Mouse (Mus musculus): ENCODE measurements around the gene Hrh3. TPM values are rescaled to one million over a fixed set of nuclear protein-coding genes. Genes with fewer than 3 reads are reported as not detected.
A peak's percentile ranks its signal among the peaks of the same experiment; 100 is the strongest.

Gene Hrh3
- 0.20 and 0.57 TPM in 2 replicates for polyA plus RNA-seq (2016; fragmentation: Nextera tagmentation; extraction: Ambion mirVana)

DNA sequence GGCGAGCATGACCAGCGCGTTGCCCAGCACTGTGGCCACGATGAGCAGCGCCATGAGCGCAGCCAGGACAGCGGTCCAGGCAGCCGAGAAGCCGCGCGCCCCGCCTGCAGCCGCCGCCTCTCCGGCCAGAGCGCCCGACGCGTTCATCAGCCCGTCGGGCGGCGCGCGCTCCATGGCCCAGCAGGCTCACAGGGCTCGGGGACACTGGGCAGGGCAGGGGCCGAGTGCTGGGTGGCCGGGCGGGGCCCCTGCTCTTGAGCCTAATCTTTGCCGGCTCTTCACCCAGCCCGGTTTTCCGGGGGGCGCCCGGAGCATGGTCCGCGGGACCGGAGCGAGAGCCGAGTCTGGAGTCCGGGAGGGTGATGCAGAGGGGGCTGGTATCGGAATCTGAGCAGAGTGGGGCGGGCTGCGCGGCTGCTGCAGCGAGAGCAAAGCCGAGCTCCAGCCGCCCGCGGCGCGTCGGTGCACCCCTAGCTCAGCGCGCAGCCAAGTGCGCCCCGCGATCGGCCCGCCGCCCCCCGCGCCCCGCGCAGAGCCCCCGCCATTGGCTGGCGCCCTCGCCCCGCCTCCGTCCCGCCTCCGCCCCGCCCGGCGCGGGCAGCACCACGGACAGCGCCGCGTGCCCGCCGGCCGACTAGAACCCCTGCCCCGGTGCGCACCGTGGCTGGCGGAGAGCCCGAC lies at the start of gene Hrh3:
Gene Hrh3, minus strand, starts transcription at position 511 of the 681 bp plus-strand sequence.
- Histone ChIP-seq H3K27me3 (peaks cover 72% of the 10 kb centered on the region), H3K4me1 (peaks cover 26% of the 10 kb centered on the region), H3K4me2 (replicated peaks) (peak within 1 kb of the TSS; percentile 99), H3K9me3 (no peaks in the 10 kb centered on the region), H3K9ac (0 out of 2 replicates have a peak within 1 kb of the TSS, but pooled peaks have one; percentile 25), H3K27ac (no peak within 1 kb of the TSS), H3K4me3 (peak within 1 kb of the TSS; percentile 50), H3K36me3 (no peaks in the 10 kb centered on the region)
- ATAC-seq (ENCODE audit: insufficient number of reproducible peaks, insufficient read depth, low FRiP score, low TSS enrichment): peak; percentile 83
- WGBS: 1% methylated on average over 61 of the region's 87 CpGs

DNA sequence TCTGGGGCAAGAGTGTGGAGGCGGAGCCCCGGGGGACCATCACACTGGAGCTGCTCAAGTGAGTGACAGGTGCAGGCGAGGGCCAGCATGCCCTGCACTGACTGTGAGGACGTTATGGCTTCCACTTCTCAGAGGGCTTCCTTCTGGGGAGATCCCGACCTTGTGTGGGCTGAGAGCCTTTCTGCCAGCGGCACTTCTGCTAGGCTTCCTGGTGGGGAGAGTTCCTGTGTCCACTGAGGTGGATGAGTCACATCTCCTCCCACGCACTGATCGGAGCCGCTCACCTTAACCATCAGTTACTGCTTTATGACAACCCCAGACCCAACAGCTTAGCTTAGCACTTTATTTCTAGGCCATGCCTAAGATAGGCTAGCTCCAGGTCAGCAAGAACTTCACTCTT lies 44.3 kb upstream of the Hrh3 start:
- Histone ChIP-seq H3K27ac (no peak overlapping the region), H3K27me3 (no peaks in the 10 kb centered on the region), H3K4me1 (no peaks in the 10 kb centered on the region), H3K4me2 (replicated peaks) (no peak overlapping the region), H3K9me3 (no peaks in the 10 kb centered on the region), H3K9ac (no peak overlapping the region), H3K4me3 (no peak overlapping the region), H3K36me3 (peaks cover 79% of the 10 kb centered on the region)
- WGBS: 85% methylated on average over 9 of the region's 9 CpGs
- no peak for ATAC-seq (ENCODE audit: insufficient number of reproducible peaks, insufficient read depth, low FRiP score, low TSS enrichment)

DNA sequence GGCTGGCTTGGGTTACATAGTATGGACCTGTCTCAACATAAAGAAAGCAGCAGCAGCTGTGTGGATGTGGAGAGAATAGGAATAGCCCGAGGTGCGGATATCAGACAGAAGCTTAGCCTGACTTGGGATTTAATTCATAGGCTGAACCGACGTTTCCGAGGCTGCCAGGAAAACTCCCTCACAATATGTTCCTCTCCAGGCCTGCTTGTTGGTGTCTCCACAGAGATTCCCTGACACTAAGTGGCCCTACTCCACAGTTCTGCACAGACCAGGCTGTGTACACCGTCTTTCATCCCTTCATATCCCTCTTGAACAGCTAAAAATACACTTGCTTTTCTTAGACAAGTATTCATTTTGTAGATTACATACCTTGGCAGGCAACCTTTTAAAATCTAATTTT lies 43.1 kb upstream of the Hrh3 start:
- no peaks in the 10 kb centered on the region for H3K4me1 ChIP-seq
- ATAC-seq (ENCODE audit: insufficient number of reproducible peaks, insufficient read depth, low FRiP score, low TSS enrichment): no peak
- 80% methylated on average over 6 of the region's 6 CpGs for WGBS
- no peak overlapping the region for H3K4me3 ChIP-seq
- no peak overlapping the region for H3K4me2 ChIP-seq (replicated peaks)
- H3K9ac ChIP-seq: no peak overlapping the region
- H3K27me3 ChIP-seq: no peaks in the 10 kb centered on the region
- no peaks in the 10 kb centered on the region for H3K9me3 ChIP-seq
- H3K27ac ChIP-seq: no peak overlapping the region
- H3K36me3 ChIP-seq: peaks cover 69% of the 10 kb centered on the region

DNA sequence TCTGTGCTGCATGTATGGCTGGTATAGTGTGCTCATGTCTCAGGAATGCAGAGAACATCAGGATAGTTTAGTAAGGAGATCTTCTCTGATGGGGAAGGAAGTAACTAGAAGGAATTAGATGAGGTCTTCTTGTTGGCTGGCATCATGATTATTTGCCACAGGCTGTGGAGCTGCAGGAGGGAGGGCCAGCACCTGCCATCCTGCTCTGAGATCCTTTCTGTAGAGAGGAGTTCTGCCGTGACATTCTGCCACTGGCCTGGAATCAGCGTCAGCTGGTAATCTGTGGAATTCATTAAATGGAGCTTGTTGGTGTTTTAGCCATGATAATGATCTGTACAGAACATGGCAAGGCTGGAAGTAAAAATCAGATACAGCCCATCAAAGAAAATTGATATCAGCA lies 41.8 kb upstream of the Hrh3 start:
- H3K4me2 ChIP-seq (replicated peaks): no peak overlapping the region
- no peak for ATAC-seq (ENCODE audit: insufficient number of reproducible peaks, insufficient read depth, low FRiP score, low TSS enrichment)
- 88% methylated on average over 2 of the region's 2 CpGs for WGBS
- no peak overlapping the region for H3K9ac ChIP-seq
- no peaks in the 10 kb centered on the region for H3K4me1 ChIP-seq
- H3K9me3 ChIP-seq: no peaks in the 10 kb centered on the region
- H3K27ac ChIP-seq: no peak overlapping the region
- H3K36me3 ChIP-seq: peaks cover 62% of the 10 kb centered on the region
- no peaks in the 10 kb centered on the region for H3K27me3 ChIP-seq
- H3K4me3 ChIP-seq: no peak overlapping the region

DNA sequence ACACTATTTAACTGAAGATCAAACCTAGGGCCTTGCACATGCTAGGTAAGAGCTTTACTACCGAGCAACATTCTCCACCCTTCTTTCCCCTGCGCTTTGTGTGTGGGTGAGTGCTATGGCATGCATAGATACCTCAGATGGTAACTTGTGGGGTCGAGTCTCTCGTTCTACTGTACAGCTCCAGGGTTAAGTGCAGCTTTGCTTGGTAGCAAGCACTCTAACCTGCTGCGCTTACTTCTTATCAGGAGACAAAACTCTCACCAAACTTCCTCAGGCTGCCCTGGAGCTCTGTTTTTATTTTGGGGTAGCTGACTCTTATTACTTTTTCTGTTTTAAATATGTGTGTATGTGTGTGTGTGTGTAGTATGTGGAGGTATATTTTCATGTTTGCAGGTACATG lies 31.1 kb upstream of the Hrh3 start:
- H3K27me3 ChIP-seq: no peaks in the 10 kb centered on the region
- H3K4me1 ChIP-seq: no peaks in the 10 kb centered on the region
- no peak overlapping the region for H3K4me3 ChIP-seq
- 82% methylated on average over 5 of the region's 5 CpGs for WGBS
- no peak overlapping the region for H3K4me2 ChIP-seq (replicated peaks)
- no peaks in the 10 kb centered on the region for H3K9me3 ChIP-seq
- no peak overlapping the region for H3K27ac ChIP-seq
- H3K9ac ChIP-seq: no peak overlapping the region
- no peak for ATAC-seq (ENCODE audit: insufficient number of reproducible peaks, insufficient read depth, low FRiP score, low TSS enrichment)
- H3K36me3 ChIP-seq: peaks cover 16% of the 10 kb centered on the region

DNA sequence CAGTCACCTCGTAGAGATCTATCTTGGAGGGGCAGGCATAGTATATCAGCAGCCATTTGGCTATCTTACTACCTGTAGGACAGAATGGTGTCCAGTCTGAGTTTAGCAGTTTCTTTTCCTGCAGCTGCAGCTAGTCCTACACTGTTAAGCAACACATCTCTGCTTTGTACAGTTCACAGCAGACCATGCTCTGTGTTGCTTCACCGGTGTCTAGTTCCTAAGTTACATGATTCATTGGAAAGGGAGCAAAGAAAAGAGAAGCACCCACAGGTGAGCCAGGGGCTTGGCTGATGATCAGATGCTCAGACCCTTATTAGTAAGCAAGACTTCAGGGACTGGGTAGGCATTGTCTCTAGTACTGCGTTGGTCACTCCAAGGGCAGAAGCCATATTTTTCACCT lies 29.6 kb upstream of the Hrh3 start:
- Histone ChIP-seq H3K27me3 (no peaks in the 10 kb centered on the region), H3K4me3 (no peak overlapping the region), H3K9ac (no peak overlapping the region), H3K9me3 (no peaks in the 10 kb centered on the region), H3K4me2 (replicated peaks) (no peak overlapping the region), H3K36me3 (peaks cover 8% of the 10 kb centered on the region), H3K4me1 (no peaks in the 10 kb centered on the region), H3K27ac (no peak overlapping the region)
- WGBS: 92% methylated on average over 3 of the region's 3 CpGs
- no peak for ATAC-seq (ENCODE audit: insufficient number of reproducible peaks, insufficient read depth, low FRiP score, low TSS enrichment)

DNA sequence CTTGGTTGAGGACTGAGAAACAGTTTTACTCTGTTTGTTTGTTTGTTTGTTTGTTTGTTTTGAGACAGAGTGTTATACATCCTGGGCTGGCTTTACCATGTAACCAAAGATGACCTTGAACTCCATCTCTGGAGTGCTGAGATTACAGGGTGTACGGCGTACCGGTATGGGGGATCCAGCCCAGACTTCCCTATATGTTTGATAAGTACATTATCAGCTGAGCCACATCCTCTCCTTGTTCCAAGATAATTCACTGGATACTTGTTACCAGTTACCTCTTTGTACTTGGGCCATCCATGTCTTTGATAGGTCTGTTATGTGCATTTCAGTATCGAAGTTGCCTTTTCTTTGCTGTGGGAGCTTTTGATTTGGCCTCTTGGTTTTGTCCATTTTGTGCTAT lies 28.9 kb upstream of the Hrh3 start:
- no peaks in the 10 kb centered on the region for H3K9me3 ChIP-seq
- H3K27me3 ChIP-seq: no peaks in the 10 kb centered on the region
- H3K27ac ChIP-seq: no peak overlapping the region
- ATAC-seq (ENCODE audit: insufficient number of reproducible peaks, insufficient read depth, low FRiP score, low TSS enrichment): no peak
- WGBS: 93% methylated on average over 4 of the region's 4 CpGs
- H3K4me2 ChIP-seq (replicated peaks): no peak overlapping the region
- H3K4me1 ChIP-seq: no peaks in the 10 kb centered on the region
- no peak overlapping the region for H3K4me3 ChIP-seq
- peaks cover 1% of the 10 kb centered on the region for H3K36me3 ChIP-seq
- no peak overlapping the region for H3K9ac ChIP-seq

DNA sequence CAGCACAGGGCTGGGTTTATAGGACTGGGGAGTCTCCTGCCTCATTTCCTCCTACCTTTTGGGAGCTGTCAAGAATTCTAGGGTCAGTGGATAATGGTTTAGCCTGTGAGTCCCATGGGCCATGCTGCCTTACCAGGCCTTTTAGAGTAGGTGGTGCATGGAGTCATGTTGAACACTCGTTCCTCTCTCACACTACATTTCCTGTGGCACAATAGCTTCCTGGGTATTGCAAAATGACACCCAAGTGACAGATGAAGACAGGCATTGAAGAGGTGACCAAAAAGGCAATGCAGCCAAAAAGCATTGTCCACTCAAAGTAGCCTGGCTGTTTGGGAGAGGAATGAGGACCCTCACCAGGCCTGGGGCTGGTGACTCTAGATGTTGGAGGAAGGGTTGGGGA lies 23.4 kb upstream of the Hrh3 start:
- Histone ChIP-seq H3K36me3 (peaks cover 8% of the 10 kb centered on the region; the same call in 1 of the 2 replicates), H3K27ac (no peak overlapping the region), H3K9me3 (no peaks in the 10 kb centered on the region), H3K4me2 (replicated peaks) (no peak overlapping the region), H3K9ac (no peak overlapping the region), H3K4me1 (0 out of 2 replicates have a peak, but pooled peaks cover 3% of the 10 kb centered on the region), H3K4me3 (no peak overlapping the region), H3K27me3 (no peaks in the 10 kb centered on the region)
- ATAC-seq (ENCODE audit: insufficient number of reproducible peaks, insufficient read depth, low FRiP score, low TSS enrichment): no peak
- WGBS: 75% methylated on average over 1 of the region's 1 CpGs

DNA sequence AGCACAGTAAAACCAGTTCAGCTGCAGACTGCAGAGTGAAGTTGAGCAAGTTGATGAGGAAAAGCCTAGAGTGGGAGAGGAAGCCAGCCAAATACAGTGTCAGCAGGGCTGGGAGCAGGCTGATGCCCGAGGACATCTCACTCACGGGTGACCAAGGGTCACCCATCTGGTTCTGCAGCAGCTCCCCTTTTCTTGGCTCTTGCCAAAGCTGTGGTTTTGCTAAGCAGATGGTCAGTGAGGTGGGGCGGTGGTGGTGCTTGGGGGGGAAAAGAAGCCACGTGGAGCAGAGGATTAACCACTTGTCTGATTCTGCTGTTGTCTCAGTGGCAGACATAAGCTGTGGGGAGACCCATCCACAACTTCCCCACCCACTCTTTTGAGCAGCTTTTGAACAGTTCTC lies 21.9 kb upstream of the Hrh3 start:
- 24% methylated on average over 4 of the region's 4 CpGs for WGBS
- Histone ChIP-seq H3K27me3 (no peaks in the 10 kb centered on the region), H3K36me3 (peaks cover 8% of the 10 kb centered on the region; the same call in 1 of the 2 replicates), H3K9me3 (no peaks in the 10 kb centered on the region), H3K4me2 (replicated peaks) (no peak overlapping the region), H3K4me1 (0 out of 2 replicates have a peak, but pooled peaks cover 3% of the 10 kb centered on the region), H3K9ac (no peak overlapping the region), H3K27ac (no peak overlapping the region), H3K4me3 (no peak overlapping the region)
- no peak for ATAC-seq (ENCODE audit: insufficient number of reproducible peaks, insufficient read depth, low FRiP score, low TSS enrichment)

DNA sequence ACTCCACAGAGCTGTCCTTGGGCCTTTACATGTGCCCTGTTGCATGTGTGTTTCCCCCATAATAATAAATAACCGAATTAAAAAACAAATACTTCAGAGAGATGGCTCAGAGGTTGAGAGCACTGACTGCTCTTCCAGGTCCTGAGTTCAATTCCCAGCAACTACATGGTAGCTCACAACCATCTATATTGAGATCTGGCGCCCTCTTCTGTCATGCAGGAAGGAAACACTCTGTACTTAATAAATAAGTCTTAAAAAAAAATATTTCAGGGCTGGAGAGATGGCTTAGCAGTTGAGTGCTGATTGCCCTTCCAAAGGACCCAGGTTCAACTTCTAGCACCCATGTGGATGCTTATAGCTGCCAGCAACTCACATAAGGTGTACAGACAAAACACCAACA lies 19.9 kb upstream of the Hrh3 start:
- Histone ChIP-seq H3K4me1 (peaks cover 10% of the 10 kb centered on the region), H3K9me3 (no peaks in the 10 kb centered on the region), H3K36me3 (peaks cover 8% of the 10 kb centered on the region; the same call in 1 of the 2 replicates), H3K9ac (no peak overlapping the region), H3K4me2 (replicated peaks) (no peak overlapping the region), H3K27ac (no peak overlapping the region), H3K4me3 (no peak overlapping the region), H3K27me3 (no peaks in the 10 kb centered on the region)
- 77% methylated on average over 2 of the region's 2 CpGs for WGBS
- ATAC-seq (ENCODE audit: insufficient number of reproducible peaks, insufficient read depth, low FRiP score, low TSS enrichment): no peak

DNA sequence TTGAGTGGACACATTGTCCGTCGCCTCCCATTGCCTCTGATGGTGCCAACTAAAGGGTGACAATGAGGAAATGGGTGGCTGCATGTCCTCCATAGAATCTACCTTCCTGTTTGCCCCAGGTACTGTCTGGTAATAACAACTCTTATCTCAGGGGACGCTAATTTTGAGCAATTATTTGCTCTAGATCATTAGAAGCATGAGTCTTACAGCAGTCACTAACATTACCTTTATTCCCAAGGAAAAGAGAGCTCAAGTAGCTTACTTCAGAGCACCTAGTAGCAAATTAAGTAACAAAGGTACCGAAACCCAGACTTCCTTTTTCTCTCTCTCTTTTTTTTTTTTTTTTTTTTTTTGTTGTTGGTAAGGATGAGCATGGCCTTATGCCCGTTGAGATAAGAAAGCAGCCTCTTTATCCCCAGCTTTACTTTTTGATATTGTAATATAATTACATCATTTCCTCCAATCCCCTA lies 16.0 kb upstream of the Hrh3 start:
- WGBS: 67% methylated on average over 5 of the region's 5 CpGs
- H3K27me3 ChIP-seq: no peaks in the 10 kb centered on the region
- H3K4me1 ChIP-seq: peaks cover 24% of the 10 kb centered on the region
- H3K9ac ChIP-seq: peak overlapping the region; percentile 84
- no peak overlapping the region for H3K27ac ChIP-seq
- peak overlapping the region; percentile 77 for H3K4me3 ChIP-seq
- H3K4me2 ChIP-seq (replicated peaks): peak overlapping the region; percentile 88
- H3K36me3 ChIP-seq: peaks cover 8% of the 10 kb centered on the region; the same call in 1 of the 2 replicates
- no peaks in the 10 kb centered on the region for H3K9me3 ChIP-seq
- ATAC-seq (ENCODE audit: insufficient number of reproducible peaks, insufficient read depth, low FRiP score, low TSS enrichment): no peak

Measured in embryonic facial prominence, embryonic 12.5 days (tissue).